25 mouse cellular contexts compared by ENCODE assay signal in the genomic region with DNA sequence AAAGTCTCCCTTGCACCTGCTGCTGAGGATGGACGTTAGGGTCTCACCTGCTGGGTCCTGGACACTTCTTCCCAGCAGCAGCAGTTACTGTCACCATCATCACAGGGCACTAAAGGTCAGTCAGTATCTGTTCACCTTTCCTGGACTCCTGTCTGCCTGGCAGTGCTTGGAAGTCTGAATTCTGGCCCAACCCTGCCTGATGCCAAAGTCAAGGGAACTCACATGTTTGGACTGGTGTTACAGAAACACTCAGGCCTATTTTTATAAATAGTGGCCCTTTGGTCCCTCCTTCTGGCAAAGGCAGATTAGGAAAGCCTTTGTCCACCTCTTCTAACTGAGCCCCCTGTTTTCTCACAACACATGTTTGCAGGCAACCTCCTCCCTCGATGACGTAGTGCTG.
DNase-seq lines count a peak whose midpoint lies in the region; ATAC-seq and TF ChIP-seq lines count a peak whose summit lies in the region.
"Had no signal": no experiment of that assay in that cellular context is flagged by ENCODE, and none has a peak within 500 bp of the region (broad histone marks: within the 10 kb centered on the region; RNA-seq: fewer than 3 reads in every experiment).

No protein-coding gene starts in this region.

- H3K9ac ChIP-seq in heart, embryonic 12.5 days = no peak overlapping the region
- H3K9ac ChIP-seq in liver, adult 2 months (ENCODE audit: low read depth, low read length) = no peak overlapping the region
- H3K9ac ChIP-seq in liver, postnatal 0 days (replicated peaks) = no peak overlapping the region
- H3K9ac ChIP-seq: embryonic facial prominence, embryonic 12.5 days; embryonic facial prominence, embryonic 15.5 days; forebrain, postnatal 0 days; heart, embryonic 15.5 days; hindbrain, embryonic 14.5 days had no signal

- intact Hi-C loops in heart, postnatal 10 days (cut with DNase I) = no loop called here

- no peaks in the 10 kb centered on the region for H3K79me2 ChIP-seq in liver, adult 2 months (ENCODE audit: control insufficient read depth, insufficient read depth, low read length)

- no peak overlapping the region for H3K4me3 ChIP-seq in heart, embryonic 10.5 days
- H3K4me3 ChIP-seq in heart, embryonic 12.5 days = no peak overlapping the region
- no peak overlapping the region for H3K4me3 ChIP-seq in liver, adult 2 months (ENCODE audit: insufficient read depth, low read depth, low read length)
- no peak overlapping the region for H3K4me3 ChIP-seq in liver, postnatal 0 days (ENCODE audit: low read depth, low read length)
- H3K4me3 ChIP-seq: embryonic facial prominence, embryonic 12.5 days; embryonic facial prominence, embryonic 15.5 days; gastrocnemius, adult 2 months; heart, adult 2 months; heart, embryonic 15.5 days had no signal

- no peak for TF ChIP-seq CTCF in liver, adult 2 months (IDR thresholded peaks at IDR 0.05; ENCODE audit: low read depth, low read length)
- no peak for TF ChIP-seq CTCF in liver, postnatal 0 days (IDR thresholded peaks at IDR 0.05; ENCODE audit: low read depth)

- H3K27me3 ChIP-seq in heart, embryonic 10.5 days (ENCODE audit: insufficient read depth, poor library complexity, severe bottlenecking) = no peaks in the 10 kb centered on the region
- H3K27me3 ChIP-seq in heart, embryonic 12.5 days (replicated peaks) = no peaks in the 10 kb centered on the region
- H3K27me3 ChIP-seq in liver, adult 2 months (ENCODE audit: control insufficient read depth, insufficient read depth, low read length) = no peaks in the 10 kb centered on the region
- no peaks in the 10 kb centered on the region for H3K27me3 ChIP-seq in liver, postnatal 0 days (ENCODE audit: insufficient read depth, low read length)
- H3K27me3 ChIP-seq: embryonic facial prominence, embryonic 12.5 days; embryonic facial prominence, embryonic 15.5 days; heart, embryonic 15.5 days had no signal

- H3K9me3 ChIP-seq in heart, embryonic 10.5 days = no peaks in the 10 kb centered on the region
- no peaks in the 10 kb centered on the region for H3K9me3 ChIP-seq in heart, embryonic 12.5 days (replicated peaks)
- H3K9me3 ChIP-seq in liver, postnatal 0 days (ENCODE audit: low read length) = no peaks in the 10 kb centered on the region
- H3K9me3 ChIP-seq: embryonic facial prominence, embryonic 12.5 days; embryonic facial prominence, embryonic 15.5 days; heart, embryonic 15.5 days had no signal

- H3K27ac ChIP-seq in heart, embryonic 10.5 days = no peak overlapping the region
- no peak overlapping the region for H3K27ac ChIP-seq in heart, embryonic 12.5 days (ENCODE audit: poor library complexity, severe bottlenecking)
- H3K27ac ChIP-seq in liver, adult 2 months (replicated peaks; ENCODE audit: insufficient read depth, low read depth, low read length) = no peak overlapping the region
- H3K27ac ChIP-seq in liver, postnatal 0 days (ENCODE audit: low read depth) = no peak overlapping the region
- H3K27ac ChIP-seq: embryonic facial prominence, embryonic 12.5 days; embryonic facial prominence, embryonic 15.5 days; gastrocnemius, adult 2 months; heart, adult 2 months; heart, embryonic 15.5 days; hindbrain, embryonic 14.5 days; hindbrain, postnatal 0 days had no signal

- H3K36me3 ChIP-seq in heart, embryonic 10.5 days = no peaks in the 10 kb centered on the region
- H3K36me3 ChIP-seq in heart, embryonic 12.5 days = no peaks in the 10 kb centered on the region
- H3K36me3 ChIP-seq in liver, adult 2 months (ENCODE audit: control insufficient read depth, insufficient read depth, low read length) = no peaks in the 10 kb centered on the region
- no peaks in the 10 kb centered on the region for H3K36me3 ChIP-seq in liver, postnatal 0 days (replicated peaks; ENCODE audit: insufficient read depth, low read length)
- H3K36me3 ChIP-seq: embryonic facial prominence, embryonic 12.5 days; embryonic facial prominence, embryonic 15.5 days; G1E; heart, embryonic 15.5 days had no signal

- TF ChIP-seq POLR2A in liver, adult 2 months (IDR thresholded peaks at IDR 0.05; ENCODE audit: extremely low read depth, insufficient read depth, low read length) = no peak

- H3K4me2 ChIP-seq in heart, embryonic 12.5 days = no peak overlapping the region
- no peak overlapping the region for H3K4me2 ChIP-seq in liver, postnatal 0 days (ENCODE audit: low read depth, low read length)
- H3K4me2 ChIP-seq: embryonic facial prominence, embryonic 12.5 days; embryonic facial prominence, embryonic 15.5 days; heart, embryonic 15.5 days; hindbrain, embryonic 14.5 days had no signal

- H3K4me1 ChIP-seq in heart, embryonic 10.5 days = no peaks in the 10 kb centered on the region
- no peaks in the 10 kb centered on the region for H3K4me1 ChIP-seq in heart, embryonic 12.5 days (replicated peaks)
- peaks cover 2% of the 10 kb centered on the region; the same call in 1 of the 2 replicates for H3K4me1 ChIP-seq in liver, adult 2 months (ENCODE audit: control insufficient read depth, insufficient read depth, low read length)
- no peaks in the 10 kb centered on the region for H3K4me1 ChIP-seq in liver, postnatal 0 days (ENCODE audit: insufficient read depth)
- H3K4me1 ChIP-seq: embryonic facial prominence, embryonic 15.5 days; heart, embryonic 15.5 days had no signal

- 61% methylated on average over 3 of the region's 3 CpGs for WGBS in heart, embryonic 10.5 days
- 56% methylated on average over 3 of the region's 3 CpGs for WGBS in heart, embryonic 12.5 days
- WGBS in liver, adult 2 months = 56% methylated on average over 3 of the region's 3 CpGs
- 62% methylated on average over 3 of the region's 3 CpGs for whole genome bisulfite sequencing in liver, postnatal 0 days (ENCODE audit: insufficient replicate concordance)

- ATAC-seq in heart, embryonic 12.5 days (ENCODE audit: insufficient number of reproducible peaks, low FRiP score) = no peak
- ATAC-seq in liver, postnatal 0 days = no peak
- ATAC-seq: forebrain, embryonic 14.5 days; hindbrain, postnatal 0 days; inflammation-experienced regulatory T-cells, adult 6 months; intestine, embryonic 16.5 days; Patski had no signal

- no peak for TF ChIP-seq EP300 in liver, postnatal 0 days (IDR thresholded peaks at IDR 0.05; ENCODE audit: low read depth)

- peak; percentile 49 to 54 for DNase-seq in heart, adult 18-20 months
- no peak for DNase-seq in heart, embryonic 10.5 days (ENCODE audit: low spot score)
- peak; percentile 14 to 32 for DNase-seq in heart, postnatal 10 days
- peak; percentile 50 for DNase-seq in liver, adult 2 months (ENCODE audit: extremely low read depth, low read depth, low spot score)
- DNase-seq in liver, postnatal 0 days = no peak
- DNase-seq: adrenal gland, postnatal 10 days; B cell, adult 2 months; cerebellum, adult 18-20 months; cerebellum, adult 9-10 months; cerebellum, postnatal 14 days; forebrain, postnatal 0 days; gastrocnemius, adult 2 months; gastrocnemius, postnatal 14 days had no signal

Comparison
In these comparisons a context has a peak if more than half of its experiments do, and no peak if none do; other contexts are left out.
1. DNase-seq: peak in heart, adult 18-20 months (2 of 2), heart, postnatal 10 days (2 of 2) and liver, adult 2 months (single experiment); none in heart, embryonic 10.5 days (single experiment) and liver, postnatal 0 days (single experiment).